Mouse (Mus musculus) hindlimb bud, embryonic 11.5 days (tissue): ENCODE measurements around the gene Zfp428.
"Not testable (repeated sequence)": the region's sequence is repeated elsewhere in the genome, so short reads cannot be mapped to it uniquely, and the experiment has no call there.

Experiments used
- DNase-seq: peaks from one replicate; pipeline ENCODE4 v3.0.0-alpha.2; 2012; ENCODE audit warnings: low read depth, low spot score; ENCODE audit errors: extremely low spot score

The Zfp428 gene

DNA sequence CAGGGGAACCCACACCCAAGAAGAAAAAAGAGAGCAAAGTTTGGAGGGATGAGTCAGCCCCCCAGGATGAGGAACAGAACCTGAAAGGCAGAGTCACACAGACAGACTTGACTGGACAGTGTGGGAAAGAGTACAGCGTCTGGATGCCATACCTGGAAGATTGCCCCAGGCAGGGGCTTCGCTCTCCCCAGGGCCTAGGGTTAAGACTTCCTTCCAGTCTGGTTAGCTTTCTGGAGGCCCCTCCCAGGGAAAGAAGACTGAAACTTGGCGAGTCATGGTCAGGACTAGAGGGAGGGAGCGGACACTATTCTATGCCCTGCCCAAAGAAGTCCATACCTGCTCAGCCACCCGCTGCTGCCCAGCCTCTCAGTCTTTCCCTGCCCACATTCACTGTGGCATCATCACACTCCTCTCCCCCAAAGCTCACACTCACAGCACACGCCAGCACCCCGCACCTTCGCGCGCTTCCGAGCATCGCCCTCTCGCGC is 25.8 kb upstream of the Zfp428 start:
- no peak for DNase-seq

GRCm38 (mm10) chr7:24481474-24482207 is 25.2 kb upstream of the Zfp428 start, which contains the start of gene Cadm4:
Gene Cadm4 (plus strand): TSS chr7:24482023.
- no peak for DNase-seq

GRCm38 (mm10) chr7:24482208-24483020 is 24.4 kb upstream of the Zfp428 start:
- no peak for DNase-seq

- DNase-seq = not testable (repeated sequence)
Observed at GRCm38 (mm10) chr7:24483291-24483690, 23.5 kb upstream of the Zfp428 start.

GRCm38 (mm10) chr7:24485481-24485880 is 21.3 kb upstream of the Zfp428 start:
- DNase-seq = no peak

- DNase-seq = no peak
Observed at GRCm38 (mm10) chr7:24486654-24487130, 20.1 kb upstream of the Zfp428 start.

DNA sequence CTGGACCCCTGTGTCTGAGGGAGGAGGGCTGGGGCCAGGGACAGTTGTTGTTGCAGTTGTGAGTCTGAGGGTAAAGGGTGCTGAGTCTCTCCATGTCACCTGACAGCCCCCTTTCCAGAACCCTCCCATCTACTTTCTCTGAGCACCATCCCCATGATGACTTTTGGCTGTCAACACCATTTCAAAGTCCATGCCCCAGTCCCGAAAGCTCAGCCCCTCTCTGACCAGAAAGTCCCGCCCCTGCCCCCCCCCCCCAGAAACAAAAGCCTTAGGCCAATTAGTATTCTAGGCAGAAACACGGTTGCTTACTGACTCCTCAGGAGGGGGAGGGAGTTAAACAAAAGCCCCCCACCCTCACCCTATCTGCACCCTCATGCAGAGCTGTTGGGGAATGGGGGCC is 19.4 kb upstream of the Zfp428 start:
- DNase-seq = no peak

GRCm38 (mm10) chr7:24488303-24488702 is 18.5 kb upstream of the Zfp428 start:
- no peak for DNase-seq

DNA sequence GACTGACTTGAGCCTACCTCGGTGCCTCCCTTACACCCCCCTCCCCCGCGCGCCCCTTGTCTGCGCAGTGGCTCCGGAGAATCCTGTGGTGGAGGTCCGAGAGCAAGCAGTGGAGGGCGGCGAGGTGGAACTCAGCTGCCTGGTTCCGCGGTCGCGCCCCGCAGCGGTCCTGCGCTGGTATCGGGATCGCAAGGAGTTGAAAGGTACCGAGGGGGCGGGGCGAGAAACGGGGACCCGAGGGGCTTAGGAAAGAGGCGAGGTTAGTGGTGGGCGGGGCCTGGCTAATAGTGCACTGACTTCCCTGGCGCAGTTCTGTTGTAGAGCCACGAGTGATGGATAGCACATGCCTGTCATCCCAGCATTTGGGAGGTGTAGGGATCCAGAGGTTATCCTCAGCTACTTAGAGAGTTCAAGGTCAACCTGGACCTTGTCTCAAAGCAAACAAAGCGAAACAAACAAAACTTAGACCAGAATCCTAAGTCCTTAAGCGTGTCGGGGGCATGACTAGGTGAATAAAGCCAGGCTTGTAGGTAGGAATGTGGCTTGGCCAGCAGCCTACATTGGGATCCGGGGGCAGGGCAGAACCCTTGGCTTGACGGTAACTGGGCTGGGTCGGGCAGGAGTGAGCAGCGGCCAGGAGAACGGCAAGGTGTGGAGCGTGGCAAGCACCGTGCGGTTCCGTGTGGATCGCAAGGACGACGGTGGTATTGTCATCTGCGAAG is 6.8 kb upstream of the Zfp428 start:
- DNase-seq = no peak

DNA sequence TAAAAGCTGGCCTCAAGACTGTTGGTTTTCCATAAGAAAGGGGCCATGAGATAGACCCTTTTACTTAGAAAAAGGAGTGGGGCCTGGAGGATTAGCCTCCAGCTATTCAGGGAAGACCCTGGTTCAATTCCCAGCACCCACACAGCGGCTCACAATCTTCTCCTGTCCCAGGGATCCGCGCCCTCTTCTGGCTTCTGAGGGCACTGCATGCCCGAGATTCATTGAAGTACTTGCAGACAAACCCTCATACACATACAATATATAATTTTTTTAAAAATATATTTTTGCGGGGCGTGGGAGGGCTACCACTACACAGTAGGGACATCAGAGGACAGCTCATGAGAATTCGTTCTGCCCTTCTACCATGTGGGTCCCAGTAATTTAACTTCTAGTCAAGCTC is 5.9 kb upstream of the Zfp428 start:
- no peak for DNase-seq

DNA sequence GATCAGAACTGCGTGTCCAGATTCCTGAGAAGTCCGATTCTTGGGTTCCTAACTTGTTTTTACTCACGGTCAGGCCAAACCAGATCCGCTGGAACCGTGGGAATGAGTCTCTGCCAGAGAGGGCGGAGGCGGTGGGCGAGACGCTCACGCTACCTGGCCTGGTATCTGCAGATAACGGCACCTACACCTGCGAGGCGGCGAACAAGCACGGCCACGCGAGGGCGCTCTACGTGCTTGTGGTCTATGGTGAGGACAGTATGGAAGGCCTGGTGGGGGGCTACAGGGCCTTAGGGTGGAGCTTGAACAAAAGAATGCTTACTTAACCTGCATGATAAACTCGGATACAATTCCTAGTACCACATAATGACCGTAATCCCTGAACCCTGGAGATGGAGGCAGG is 5.3 kb upstream of the Zfp428 start:
- DNase-seq = no peak

GRCm38 (mm10) chr7:24504004-24504403 is 2.8 kb upstream of the Zfp428 start:
- DNase-seq = no peak

DNA sequence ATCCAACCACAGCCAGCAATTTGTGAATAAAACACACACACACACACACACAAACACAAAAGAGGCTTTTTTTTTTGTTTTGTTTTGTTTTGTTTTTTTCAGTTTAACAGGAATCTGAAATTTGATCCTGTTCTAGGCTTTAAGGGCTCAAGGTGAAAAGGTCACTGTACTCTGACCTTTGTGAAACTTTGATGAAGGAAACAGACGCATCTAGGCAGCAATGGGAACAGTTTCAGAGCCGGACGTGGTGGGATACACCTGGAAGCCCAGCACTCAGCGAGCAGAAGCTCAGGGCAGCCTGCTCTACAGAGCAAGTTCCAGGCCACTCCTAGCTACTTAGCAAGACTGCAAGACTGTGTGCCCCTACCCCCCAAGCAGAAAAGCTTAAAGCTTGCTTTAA is 1.9 kb upstream of the Zfp428 start:
- no peak for DNase-seq

DNA sequence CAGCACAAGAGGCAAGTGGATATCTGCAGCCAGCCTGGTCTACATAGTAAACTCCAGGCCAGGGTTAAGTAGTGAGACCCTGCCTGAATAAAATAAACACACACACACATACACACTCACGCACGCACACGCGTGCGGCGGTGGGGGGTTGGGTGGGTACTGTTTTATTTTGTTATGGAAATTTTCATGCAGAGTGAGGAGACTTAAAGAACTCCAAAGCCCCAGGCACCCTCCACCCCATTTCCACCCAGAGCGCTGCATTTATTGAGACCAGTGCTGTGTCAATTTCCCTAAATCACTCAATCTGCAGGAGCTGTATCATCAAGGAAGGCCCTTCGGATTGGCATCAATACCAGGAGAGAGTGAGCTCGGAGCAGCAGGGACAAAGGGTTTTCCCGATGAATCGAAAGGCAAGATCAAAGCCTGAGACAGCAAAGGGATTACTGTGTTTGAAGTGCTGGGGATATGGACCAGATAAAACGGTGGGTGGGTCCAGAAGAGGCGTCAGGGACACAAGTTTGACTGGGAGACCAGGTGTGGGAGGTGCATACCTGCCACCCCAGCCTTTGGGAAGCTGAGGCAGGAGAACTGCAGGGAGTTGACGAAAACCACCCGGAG is 1.2 kb upstream of the Zfp428 start:
- no peak for DNase-seq

DNA sequence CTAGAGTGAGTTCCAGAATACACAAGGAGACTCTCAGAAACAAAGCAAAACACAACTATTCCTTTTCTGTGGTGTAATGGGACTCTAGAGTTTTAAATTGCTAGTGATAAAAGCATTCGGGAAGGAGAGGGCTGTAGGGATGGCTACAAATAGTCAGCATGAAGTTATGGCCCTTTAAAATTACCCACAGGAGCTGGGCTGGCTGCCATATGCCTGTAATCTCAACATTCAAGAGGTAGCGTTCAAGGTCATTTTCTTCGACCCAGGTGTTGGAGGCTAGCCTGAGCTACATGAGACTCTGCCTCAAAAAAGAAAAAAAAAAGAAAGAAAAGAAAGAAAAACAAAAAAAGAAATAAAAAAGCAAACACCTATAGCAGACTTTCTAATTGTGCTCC is 744 bp upstream of the Zfp428 start:
- no peak for DNase-seq

- DNase-seq = no peak
Observed at GRCm38 (mm10) chr7:24506476-24506837, 349 bp upstream of the Zfp428 start.

- DNase-seq = no peak
Observed at GRCm38 (mm10) chr7:24507726-24508114, 914 bp downstream of the Zfp428 start.

GRCm38 (mm10) chr7:24512355-24512754 is 5.5 kb downstream of the Zfp428 start, which contains the start of gene AC161166.1:
Gene AC161166.1 (minus strand): TSS chr7:24512455.
- DNase-seq = no peak

- not testable (repeated sequence) for DNase-seq
Observed at GRCm38 (mm10) chr7:24516319-24516718, 9.5 kb downstream of the Zfp428 start.

DNA sequence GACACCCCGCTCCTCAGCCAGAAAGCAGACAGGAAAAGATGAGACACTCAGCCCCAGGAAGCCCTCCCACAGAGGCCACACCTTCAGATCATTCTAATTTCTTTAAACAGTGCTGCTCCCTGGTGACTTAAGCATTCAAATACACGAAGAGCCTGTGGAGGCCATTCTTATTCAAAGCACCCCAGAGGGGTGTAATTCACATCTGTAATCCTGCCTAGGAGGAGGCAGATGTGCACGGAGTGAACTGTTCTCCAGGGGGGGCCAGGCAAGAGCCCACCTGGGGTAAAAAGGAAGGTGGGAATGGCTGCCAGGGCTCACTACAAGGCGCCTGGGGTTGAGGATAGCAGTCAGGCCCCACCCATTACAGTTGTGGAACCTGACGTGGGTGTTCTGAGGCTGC is 10.3 kb downstream of the Zfp428 start:
- no peak for DNase-seq

DNA sequence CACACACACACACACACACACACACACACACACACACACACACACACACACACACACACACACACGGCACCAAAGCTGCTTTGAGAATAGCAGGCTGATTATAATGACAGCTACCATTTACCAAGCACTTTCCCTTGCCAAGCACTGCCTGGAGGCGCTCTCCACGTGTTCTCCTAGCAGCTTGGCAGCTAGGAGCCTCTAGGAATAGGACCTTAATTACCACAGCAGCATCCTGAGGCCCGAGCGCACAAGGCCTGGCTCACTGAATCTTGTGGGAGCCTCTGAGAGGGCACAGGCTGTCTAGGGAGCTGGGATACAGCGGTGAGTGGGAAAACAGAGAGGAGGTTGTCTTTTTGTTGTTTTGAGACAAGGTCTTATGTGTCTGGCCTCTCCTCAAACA is 10.8 kb downstream of the Zfp428 start:
- DNase-seq = no peak
